Mouse (Mus musculus) E14TG2a.4 (cell line): Measurements from ENCODE around the gene Srp54c.
"Not testable (repeated sequence)": the region's sequence is repeated elsewhere in the genome, so short reads cannot be mapped to it uniquely, and the experiment has no call there.

ENCODE experiments used
- H3K27me3 ChIP-seq: 2 replicates; pipeline ENCODE4 v1.6.1; 2014; ENCODE audit warnings: low read length, control low read depth; ENCODE audit not compliant: insufficient read depth
- H3K36me3 ChIP-seq: 2 replicates; pipeline ENCODE4 v1.6.1; 2014; ENCODE audit warnings: low read length, control low read depth; ENCODE audit not compliant: insufficient read depth
- H3K4me1 ChIP-seq: replicated peaks from 2 replicates; pipeline ENCODE4 v1.6.1; 2014; ENCODE audit warnings: low read depth, low read length, control low read depth
- H3K4me3 ChIP-seq: replicated peaks from 2 replicates; pipeline ENCODE4 v1.5.1; 2014; ENCODE audit warnings: mild to moderate bottlenecking, low read length
- H3K9me3 ChIP-seq: 2 replicates; pipeline ENCODE4 v1.6.1; 2014; ENCODE audit warnings: low read length, control low read depth
- CTCF ChIP-seq: conservative IDR thresholded peaks from 2 replicates; pipeline ENCODE4 v1.5.1; 2014; ENCODE audit warnings: low read length
- POU5F1 ChIP-seq: IDR thresholded peaks from 2 replicates; pipeline ENCODE4 v1.6.1; 2014; ENCODE audit warnings: low read length, borderline replicate concordance

The Srp54c gene

DNA sequence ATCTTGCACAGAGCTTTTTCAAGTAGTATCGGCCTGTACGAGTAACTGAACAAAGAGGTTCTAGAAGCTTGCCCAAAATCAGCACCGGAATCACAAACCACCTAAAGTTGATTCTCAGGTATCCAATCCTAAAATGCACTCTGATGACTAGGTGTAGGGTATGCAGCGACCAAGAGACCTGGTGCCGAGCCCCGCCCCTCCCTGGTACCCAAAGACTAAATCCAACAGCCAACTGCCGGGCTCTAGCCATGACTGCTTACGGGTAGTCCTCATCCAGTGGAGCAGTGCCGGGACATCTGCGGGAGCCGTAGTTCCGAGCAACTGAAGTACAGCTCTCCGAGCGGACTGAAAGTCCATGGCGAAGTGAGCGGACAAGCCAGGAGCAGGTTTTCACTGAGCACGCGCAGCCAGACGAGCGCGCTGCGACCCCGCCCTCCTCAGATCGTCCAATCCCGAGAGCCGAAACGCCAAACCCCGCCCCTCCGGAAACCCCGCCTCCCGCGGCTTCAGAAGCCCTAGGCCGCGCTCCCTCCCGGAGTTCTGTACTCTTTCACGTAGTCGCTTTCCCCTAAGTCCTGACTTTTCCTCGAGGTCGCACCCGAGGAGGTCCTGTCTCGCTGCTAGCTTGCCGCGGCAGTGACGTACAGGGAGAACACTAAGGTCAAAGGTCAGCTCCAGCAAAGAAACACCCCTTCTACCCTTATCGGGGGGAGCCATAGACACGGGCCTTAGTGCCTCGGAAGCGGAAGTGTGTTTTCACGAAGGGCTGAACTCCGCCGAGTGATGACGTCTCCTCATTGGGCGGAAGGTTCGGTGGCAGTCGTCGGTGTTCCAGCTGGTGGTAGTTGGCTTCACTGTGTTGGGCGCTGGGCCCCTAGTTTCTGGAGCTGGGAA, at the start of gene Srp54c:
TSS of gene Srp54c (plus strand) at position 543 of the 894 bp plus-strand sequence.
- not testable (repeated sequence) for H3K36me3 ChIP-seq, H3K4me1 ChIP-seq, H3K9me3 ChIP-seq, H3K27me3 ChIP-seq
- H3K4me3 ChIP-seq, result peak within 1 kb of the TSS; percentile 70

DNA sequence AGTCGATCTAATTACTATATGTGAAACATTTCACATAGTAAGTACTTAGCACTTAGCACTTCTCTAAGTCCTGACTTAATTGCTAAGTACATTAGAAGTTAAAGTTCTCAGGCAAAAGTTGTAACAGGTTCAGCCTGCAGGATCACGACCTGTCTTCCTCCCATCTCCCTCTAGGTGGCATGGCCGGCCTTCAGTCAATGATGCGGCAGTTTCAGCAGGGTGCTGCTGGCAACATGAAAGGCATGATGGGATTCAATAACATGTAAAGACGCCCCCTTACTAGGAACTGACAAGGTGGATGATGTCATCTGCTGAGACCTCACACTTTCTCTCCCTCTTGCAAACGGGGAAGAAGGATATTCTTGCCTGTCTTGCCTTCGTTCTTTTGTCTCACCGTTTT, 42.3 kb upstream of the Srp54c start:
- H3K9me3 ChIP-seq, H3K4me1 ChIP-seq, H3K36me3 ChIP-seq, H3K27me3 ChIP-seq, H3K4me3 ChIP-seq: not testable (repeated sequence)

DNA sequence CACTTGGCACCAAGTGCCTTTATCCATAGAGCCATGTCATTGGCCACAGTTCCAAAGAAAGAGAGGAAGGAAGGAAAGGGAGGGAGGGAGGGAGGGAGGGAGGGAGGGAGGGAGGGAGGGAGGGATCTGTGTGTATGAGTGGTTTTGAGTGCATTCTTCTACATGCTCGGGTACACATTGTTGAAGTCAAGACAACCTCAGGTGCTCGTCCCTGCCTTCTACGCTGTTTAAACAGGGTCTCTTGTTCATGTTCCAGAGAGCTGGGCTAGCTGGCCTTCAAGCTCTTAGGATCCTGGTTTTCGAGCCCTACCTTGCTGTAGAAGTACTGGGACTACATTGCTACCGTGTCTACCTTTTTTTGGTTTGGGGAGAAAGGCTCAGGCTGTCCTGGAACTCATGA, 40.8 kb upstream of the Srp54c start:
- not testable (repeated sequence) for H3K9me3 ChIP-seq, H3K36me3 ChIP-seq, H3K4me1 ChIP-seq, H3K4me3 ChIP-seq, H3K27me3 ChIP-seq

DNA sequence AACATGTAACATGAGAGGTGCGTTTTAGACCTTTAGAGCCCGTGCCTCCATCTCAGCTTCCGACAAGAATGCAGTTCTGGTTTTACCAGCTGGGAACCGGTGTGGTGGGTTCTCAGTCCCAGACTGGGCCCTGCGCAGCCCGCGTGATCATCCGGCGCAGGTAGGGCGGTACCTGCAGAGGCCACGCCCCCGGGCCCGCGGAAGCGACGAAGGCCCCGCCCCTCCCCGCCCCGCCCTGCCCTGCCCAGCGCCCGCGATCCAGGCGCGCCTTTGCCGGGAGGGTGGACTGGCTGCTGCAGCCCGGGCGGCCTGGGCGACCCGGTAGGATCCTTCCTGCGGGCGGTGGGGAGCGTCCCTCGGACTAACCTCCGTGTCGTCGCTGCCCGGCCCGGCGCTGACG, 30.7 kb upstream of the Srp54c start, which contains the start of gene 1700047I17Rik2:
TSS of gene 1700047I17Rik2 (plus strand) at position 287 of the 400 bp plus-strand sequence.
- not testable (repeated sequence) for H3K36me3 ChIP-seq, H3K4me1 ChIP-seq, H3K4me3 ChIP-seq, H3K9me3 ChIP-seq, H3K27me3 ChIP-seq

DNA sequence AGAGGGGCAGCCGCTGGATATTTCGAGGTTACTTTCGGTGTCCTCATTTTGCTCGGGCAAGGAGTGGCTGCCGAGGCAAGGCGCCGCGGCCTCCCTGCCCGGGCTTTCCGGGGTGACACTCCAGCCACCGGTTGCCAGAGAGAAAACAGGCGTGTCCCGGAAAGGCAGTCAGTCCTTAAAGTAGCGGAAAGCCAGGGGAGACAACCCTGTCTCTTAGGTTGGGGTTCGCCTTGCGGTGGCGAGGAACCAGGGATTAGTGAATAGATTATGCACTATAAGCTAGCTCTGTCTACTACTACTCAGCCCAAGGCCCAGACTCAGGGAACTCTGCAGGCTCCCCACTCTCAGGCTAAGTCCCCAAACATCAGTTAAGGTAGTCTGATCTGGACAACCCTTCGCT, 30.2 kb upstream of the Srp54c start:
- H3K36me3 ChIP-seq, H3K9me3 ChIP-seq, H3K4me3 ChIP-seq, H3K27me3 ChIP-seq, H3K4me1 ChIP-seq: not testable (repeated sequence)

DNA sequence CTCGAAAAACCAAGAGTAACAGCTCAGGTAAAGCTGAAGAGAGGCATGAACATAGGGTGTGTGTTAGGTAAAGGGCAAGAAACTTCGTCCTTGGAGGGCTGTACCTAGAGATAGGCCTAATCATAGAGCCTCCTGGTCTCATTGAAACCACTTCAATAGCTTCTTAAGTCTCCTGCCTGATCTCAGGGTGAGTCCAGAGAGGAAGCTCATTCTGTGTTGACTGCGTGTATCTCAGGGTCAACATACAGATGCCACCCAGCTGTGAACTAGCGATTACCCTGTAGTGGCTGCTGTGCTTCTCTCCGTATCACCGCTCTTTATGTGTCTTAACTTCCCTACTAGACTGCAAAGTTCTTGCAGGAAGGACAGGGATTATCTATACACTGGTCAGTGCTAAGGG, 17.0 kb upstream of the Srp54c start:
- H3K36me3 ChIP-seq, H3K4me3 ChIP-seq, H3K4me1 ChIP-seq, H3K9me3 ChIP-seq, H3K27me3 ChIP-seq: not testable (repeated sequence)

DNA sequence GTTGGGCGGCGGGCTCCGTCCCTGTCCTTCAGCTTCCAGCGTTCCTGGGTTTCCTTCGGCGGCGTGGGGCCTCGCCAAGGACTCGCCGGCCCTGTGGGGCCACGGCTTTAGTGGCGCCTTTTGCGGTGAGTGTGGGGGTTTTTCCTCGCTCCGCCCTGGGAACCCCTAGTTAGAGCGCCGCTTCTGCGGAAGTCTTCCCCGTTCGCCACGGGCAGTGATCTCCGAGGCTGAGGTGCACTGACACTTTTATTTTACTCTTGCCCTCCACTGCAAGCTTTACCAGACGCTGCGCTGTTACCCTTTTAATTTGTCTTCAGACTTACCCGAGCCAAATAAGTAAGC, 523 bp downstream of the Srp54c start:
- H3K4me1 ChIP-seq, H3K36me3 ChIP-seq, H3K27me3 ChIP-seq, H3K9me3 ChIP-seq: not testable (repeated sequence)
- H3K4me3 ChIP-seq, result peak overlapping the region; percentile 70

DNA sequence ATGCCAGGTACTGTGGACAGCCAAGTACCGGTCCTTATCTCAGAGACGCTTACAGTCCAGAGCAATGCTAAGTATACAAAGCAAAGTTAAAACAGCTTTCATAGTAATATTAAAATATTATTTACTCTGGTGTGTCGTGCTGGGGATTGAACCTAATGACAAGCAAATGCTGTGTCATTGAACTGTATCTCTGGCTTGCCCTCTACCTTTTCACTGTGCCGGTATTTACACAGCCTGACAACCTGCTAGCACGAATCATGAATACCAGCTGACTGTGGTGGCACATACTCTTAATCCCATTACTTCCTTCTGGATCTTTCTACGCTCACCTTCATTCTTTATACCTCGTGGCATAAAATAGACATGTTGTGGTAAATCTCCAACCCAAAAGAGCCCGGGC, 12.3 kb downstream of the Srp54c start:
- not testable (repeated sequence) for H3K27me3 ChIP-seq, H3K4me3 ChIP-seq, H3K9me3 ChIP-seq, H3K36me3 ChIP-seq, H3K4me1 ChIP-seq

DNA sequence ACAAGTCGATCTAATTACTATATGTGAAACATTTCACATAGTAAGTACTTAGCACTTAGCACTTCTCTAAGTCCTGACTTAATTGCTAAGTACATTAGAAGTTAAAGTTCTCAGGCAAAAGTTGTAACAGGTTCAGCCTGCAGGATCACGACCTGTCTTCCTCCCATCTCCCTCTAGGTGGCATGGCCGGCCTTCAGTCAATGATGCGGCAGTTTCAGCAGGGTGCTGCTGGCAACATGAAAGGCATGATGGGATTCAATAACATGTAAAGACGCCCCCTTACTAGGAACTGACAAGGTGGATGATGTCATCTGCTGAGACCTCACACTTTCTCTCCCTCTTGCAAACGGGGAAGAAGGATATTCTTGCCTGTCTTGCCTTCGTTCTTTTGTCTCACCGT, 32.0 kb downstream of the Srp54c start:
- not testable (repeated sequence) for H3K4me3 ChIP-seq, H3K9me3 ChIP-seq, H3K27me3 ChIP-seq, H3K4me1 ChIP-seq
- peaks cover 24% of the 10 kb centered on the region for H3K36me3 ChIP-seq

DNA sequence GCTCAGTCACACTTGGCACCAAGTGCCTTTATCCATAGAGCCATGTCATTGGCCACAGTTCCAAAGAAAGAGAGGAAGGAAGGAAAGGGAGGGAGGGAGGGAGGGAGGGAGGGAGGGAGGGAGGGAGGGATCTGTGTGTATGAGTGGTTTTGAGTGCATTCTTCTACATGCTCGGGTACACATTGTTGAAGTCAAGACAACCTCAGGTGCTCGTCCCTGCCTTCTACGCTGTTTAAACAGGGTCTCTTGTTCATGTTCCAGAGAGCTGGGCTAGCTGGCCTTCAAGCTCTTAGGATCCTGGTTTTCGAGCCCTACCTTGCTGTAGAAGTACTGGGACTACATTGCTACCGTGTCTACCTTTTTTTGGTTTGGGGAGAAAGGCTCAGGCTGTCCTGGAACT, 33.4 kb downstream of the Srp54c start:
- not testable (repeated sequence) for H3K4me1 ChIP-seq, H3K9me3 ChIP-seq, H3K27me3 ChIP-seq, H3K4me3 ChIP-seq
- H3K36me3 ChIP-seq, result peaks cover 12% of the 10 kb centered on the region

DNA sequence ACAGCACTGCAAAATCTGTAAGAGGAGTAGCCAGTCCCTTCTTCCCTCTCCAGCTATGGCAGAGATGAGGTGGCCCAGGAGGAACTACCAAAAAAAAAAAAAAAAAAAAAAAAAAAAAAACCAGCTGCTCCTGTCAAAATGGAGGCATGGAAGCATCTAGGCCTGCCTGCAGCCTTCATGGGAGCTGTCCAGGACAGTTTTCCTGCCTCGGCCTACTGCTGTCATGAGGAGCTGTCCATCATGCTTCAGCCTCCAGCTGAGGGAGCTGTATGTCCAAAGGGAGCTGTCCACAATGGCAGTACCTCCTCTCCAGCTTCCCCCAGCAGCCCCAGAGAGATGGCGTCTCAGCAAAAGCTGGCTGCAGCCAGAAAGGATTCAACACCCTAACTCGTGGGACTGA, 42.3 kb downstream of the Srp54c start:
- H3K36me3 ChIP-seq, result no peaks in the 10 kb centered on the region
- no peaks in the 10 kb centered on the region for H3K4me1 ChIP-seq
- TF ChIP-seq POU5F1, result no peak
- no peak for TF ChIP-seq CTCF
- no peaks in the 10 kb centered on the region for H3K9me3 ChIP-seq
- no peak overlapping the region for H3K4me3 ChIP-seq
- H3K27me3 ChIP-seq, result no peaks in the 10 kb centered on the region

DNA sequence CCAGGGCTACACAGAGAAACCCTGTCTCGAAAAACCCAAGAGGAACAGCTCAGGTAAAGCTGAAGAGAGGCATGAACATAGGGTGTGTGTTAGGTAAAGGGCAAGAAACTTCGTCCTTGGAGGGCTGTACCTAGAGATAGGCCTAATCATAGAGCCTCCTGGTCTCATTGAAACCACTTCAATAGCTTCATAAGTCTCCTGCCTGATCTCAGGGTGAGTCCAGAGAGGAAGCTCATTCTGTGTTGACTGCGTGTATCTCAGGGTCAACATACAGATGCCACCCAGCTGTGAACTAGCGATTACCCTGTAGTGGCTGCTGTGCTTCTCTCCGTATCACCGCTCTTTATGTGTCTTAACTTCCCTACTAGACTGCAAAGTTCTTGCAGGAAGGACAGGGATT, 47.6 kb downstream of the Srp54c start:
- H3K9me3 ChIP-seq, H3K4me1 ChIP-seq, H3K36me3 ChIP-seq, H3K4me3 ChIP-seq, H3K27me3 ChIP-seq: not testable (repeated sequence)
